8 mouse cellular contexts compared by ENCODE assay signal in the genomic region with DNA sequence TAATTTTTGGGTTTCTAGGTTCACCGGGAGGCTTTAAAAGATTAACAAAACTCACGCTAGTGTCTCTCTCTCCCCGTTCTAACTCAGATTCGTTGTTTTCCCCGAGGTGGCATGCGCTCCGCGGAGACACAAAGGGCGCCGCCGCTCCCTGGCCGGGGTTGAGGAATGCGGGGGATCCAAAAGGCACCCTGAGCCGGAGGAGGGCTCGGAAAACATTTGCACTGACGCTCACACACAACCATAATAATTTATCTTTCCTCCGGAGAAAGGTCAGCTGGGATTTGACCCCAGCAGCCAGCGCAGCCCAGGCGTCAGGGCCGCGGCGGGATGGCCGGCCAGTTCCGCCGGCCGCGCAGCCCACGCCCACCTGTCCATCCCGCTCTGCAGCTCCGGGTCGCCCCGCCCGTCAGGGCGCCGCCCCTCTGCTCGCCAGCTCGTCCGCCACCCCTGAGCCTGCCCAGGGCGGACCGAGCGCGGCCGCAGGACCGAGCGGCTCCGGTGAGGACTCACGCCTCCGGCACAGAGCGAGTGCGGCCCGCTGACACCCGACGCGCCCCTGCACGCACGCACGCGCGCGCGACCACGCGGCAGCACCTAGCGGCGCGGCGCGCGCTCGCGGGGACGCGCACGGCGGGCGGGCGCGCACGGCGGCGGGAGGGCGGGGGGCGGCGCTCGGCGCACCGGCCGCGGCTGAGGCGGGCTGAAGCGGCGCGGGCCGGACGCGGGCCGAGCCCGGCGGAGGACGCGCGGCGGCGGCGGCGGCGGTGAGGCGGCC. TPM values are rescaled to one million over a fixed set of nuclear protein-coding genes. Genes with fewer than 3 reads are reported as not detected.
DNase-seq lines count a peak whose midpoint lies in the region; ATAC-seq and TF ChIP-seq lines count a peak whose summit lies in the region.

A gene (plus strand): TSS at position 687 of the 775 bp plus-strand sequence.

- H3K36me3 ChIP-seq in embryonic facial prominence, embryonic 15.5 days, result no peaks in the 10 kb centered on the region
- no peaks in the 10 kb centered on the region for H3K36me3 ChIP-seq in heart, embryonic 13.5 days
- H3K36me3 ChIP-seq in kidney, postnatal 0 days (ENCODE audit: insufficient read depth, low read length), result no peaks in the 10 kb centered on the region
- no peaks in the 10 kb centered on the region for H3K36me3 ChIP-seq in liver, embryonic 12.5 days

- H3K27ac ChIP-seq in embryonic facial prominence, embryonic 15.5 days (replicated peaks), result peak within 1 kb of the TSS; percentile 88
- H3K27ac ChIP-seq in heart, embryonic 13.5 days (replicated peaks), result peak within 1 kb of the TSS; percentile 95
- peak within 1 kb of the TSS; percentile 92 for H3K27ac ChIP-seq in kidney, postnatal 0 days
- peak within 1 kb of the TSS; percentile 67 for H3K27ac ChIP-seq in liver, embryonic 12.5 days

- peak within 1 kb of the TSS; percentile 100 for H3K4me2 ChIP-seq in embryonic facial prominence, embryonic 15.5 days (replicated peaks)
- peak within 1 kb of the TSS; percentile 98 for H3K4me2 ChIP-seq in heart, embryonic 13.5 days
- peak within 1 kb of the TSS; percentile 98 for H3K4me2 ChIP-seq in kidney, postnatal 0 days (ENCODE audit: low read length)
- peak within 1 kb of the TSS; percentile 70 for H3K4me2 ChIP-seq in liver, embryonic 12.5 days

- no peak for TF ChIP-seq CTCF in kidney, postnatal 0 days (IDR thresholded peaks at IDR 0.05; ENCODE audit: low read depth)

- H3K4me3 ChIP-seq in embryonic facial prominence, embryonic 15.5 days (replicated peaks), result peak within 1 kb of the TSS; percentile 76
- H3K4me3 ChIP-seq in heart, embryonic 13.5 days, result peak within 1 kb of the TSS; percentile 95
- peak within 1 kb of the TSS; percentile 79 for H3K4me3 ChIP-seq in kidney, postnatal 0 days (replicated peaks; ENCODE audit: low read depth, low read length)
- peak within 1 kb of the TSS; percentile 64 for H3K4me3 ChIP-seq in liver, embryonic 12.5 days

- no peaks in the 10 kb centered on the region for H3K9me3 ChIP-seq in embryonic facial prominence, embryonic 15.5 days (replicated peaks)
- H3K9me3 ChIP-seq in heart, embryonic 13.5 days, result no peaks in the 10 kb centered on the region
- H3K9me3 ChIP-seq in kidney, postnatal 0 days (replicated peaks; ENCODE audit: low read length), result no peaks in the 10 kb centered on the region
- H3K9me3 ChIP-seq in liver, embryonic 12.5 days (replicated peaks), result no peaks in the 10 kb centered on the region

- peak; percentile 88 for ATAC-seq in embryonic facial prominence, embryonic 15.5 days (ENCODE audit: insufficient number of reproducible peaks, low FRiP score, low TSS enrichment, low read depth)
- peak; percentile 83 for ATAC-seq in heart, embryonic 13.5 days (ENCODE audit: extremely low read depth, insufficient number of reproducible peaks, low FRiP score, low TSS enrichment)
- ATAC-seq in kidney, postnatal 0 days (replicated peaks; ENCODE audit: low FRiP score, low read depth), result peak; percentile 97
- peak; percentile 87 for ATAC-seq in liver, embryonic 12.5 days

- peak; percentile 83 for DNase-seq in A20 (ENCODE audit: low read depth, low spot score)
- DNase-seq in adrenal gland, postnatal 36 days, result peak; percentile 84 to 91
- peak; percentile 91 for DNase-seq in kidney, postnatal 0 days (ENCODE audit: low spot score)
- DNase-seq in naive thymus-derived CD4-positive, alpha-beta T cell, adult 2 months (ENCODE audit: low read depth), result peak; percentile 35
- peak; percentile 88 for DNase-seq in testis, postnatal 10 days (ENCODE audit: low spot score)

- peak within 1 kb of the TSS; percentile 78 for H3K9ac ChIP-seq in embryonic facial prominence, embryonic 15.5 days
- peak within 1 kb of the TSS; percentile 96 for H3K9ac ChIP-seq in heart, embryonic 13.5 days
- peak within 1 kb of the TSS; percentile 92 for H3K9ac ChIP-seq in kidney, postnatal 0 days (ENCODE audit: low read depth, low read length)
- H3K9ac ChIP-seq in liver, embryonic 12.5 days, result peak within 1 kb of the TSS; percentile 61

- WGBS in embryonic facial prominence, embryonic 15.5 days, result under 1% methylated on average over 91 of the region's 108 CpGs
- WGBS in heart, embryonic 13.5 days, result under 1% methylated on average over 67 of the region's 108 CpGs
- under 1% methylated on average over 77 of the region's 108 CpGs for WGBS in kidney, postnatal 0 days
- WGBS in liver, embryonic 12.5 days (ENCODE audit: insufficient replicate concordance), result 1% methylated on average over 88 of the region's 108 CpGs

- no peaks in the 10 kb centered on the region for H3K27me3 ChIP-seq in embryonic facial prominence, embryonic 15.5 days
- H3K27me3 ChIP-seq in heart, embryonic 13.5 days (replicated peaks), result no peaks in the 10 kb centered on the region
- H3K27me3 ChIP-seq in kidney, postnatal 0 days (ENCODE audit: insufficient read depth, low read length), result no peaks in the 10 kb centered on the region
- peaks cover 70% of the 10 kb centered on the region for H3K27me3 ChIP-seq in liver, embryonic 12.5 days (replicated peaks)

- H3K4me1 ChIP-seq in embryonic facial prominence, embryonic 15.5 days, result peaks cover 15% of the 10 kb centered on the region
- H3K4me1 ChIP-seq in heart, embryonic 13.5 days, result peaks cover 42% of the 10 kb centered on the region
- 0 out of 2 replicates have a peak, but pooled peaks cover 9% of the 10 kb centered on the region for H3K4me1 ChIP-seq in kidney, postnatal 0 days (replicated peaks; ENCODE audit: insufficient read depth, low read length)
- H3K4me1 ChIP-seq in liver, embryonic 12.5 days, result peaks cover 8% of the 10 kb centered on the region; the same call in 1 of the 2 replicates

RNA-seq across cellular contexts. Expression of the gene that starts here (rescaled TPM):
- total RNA-seq in adrenal gland, postnatal 36 days (2021), result 100 to 1,000 TPM in 1 of 2 experiments, 10 to 100 TPM in 1; 67.3 to 109 TPM
- 81.2 and 87.3 TPM in 2 replicates for polyA plus RNA-seq in embryonic facial prominence, embryonic 15.5 days (2015; fragmentation: Nextera tagmentation; extraction: Ambion mirVana)
- 54.6 and 59.0 TPM in 2 replicates for polyA plus RNA-seq in heart, embryonic 13.5 days (2015; fragmentation: Nextera tagmentation; extraction: Ambion mirVana)
- 96.4 and 102 TPM in 2 replicates for polyA plus RNA-seq in kidney, postnatal 0 days (2015; fragmentation: Nextera tagmentation; extraction: Ambion mirVana)
- 19.4 and 21.3 TPM in 2 replicates for polyA plus RNA-seq in liver, embryonic 12.5 days (2016; fragmentation: Nextera tagmentation; extraction: Ambion mirVana)

Comparison
In these comparisons a context has a peak if more than half of its experiments do, and no peak if none do; other contexts are left out.
1. Peak in every context shown above with its lines: DNase-seq, ATAC-seq, H3K4me3 ChIP-seq and H3K27ac ChIP-seq.
2. DNase-seq: peak in every context shown above with its lines; median percentile 91 in kidney, postnatal 0 days; 88 in testis, postnatal 10 days; 88 in adrenal gland, postnatal 36 days; 83 in A20; 35 in naive thymus-derived CD4-positive, alpha-beta T cell, adult 2 months.